23 mouse cellular contexts compared by ENCODE assay signal in genomic region chr8:84106216-84107040, GRCm38 (mm10). TPM values are rescaled to one million over a fixed set of nuclear protein-coding genes. Genes with fewer than 3 reads are reported as not detected.
"Had no signal": no experiment of that assay in that cellular context is flagged by ENCODE, and none has a peak within 500 bp of the region (broad histone marks: within the 10 kb centered on the region; RNA-seq: fewer than 3 reads in every experiment).

No protein-coding gene starts in this region.

- H3K4me3 ChIP-seq: kidney, embryonic 15.5 days; limb, embryonic 13.5 days; midbrain, embryonic 12.5 days; midbrain, embryonic 15.5 days had no signal

- H3K4me2 ChIP-seq: kidney, embryonic 15.5 days; limb, embryonic 13.5 days; midbrain, embryonic 12.5 days; midbrain, embryonic 15.5 days had no signal

- H3K9ac ChIP-seq: kidney, embryonic 15.5 days; limb, embryonic 13.5 days; liver, embryonic 12.5 days; liver, embryonic 15.5 days; midbrain, embryonic 12.5 days; midbrain, embryonic 15.5 days had no signal

- H3K27ac ChIP-seq: limb, embryonic 13.5 days; liver, embryonic 12.5 days; liver, embryonic 15.5 days had no signal

- H3K27me3 ChIP-seq: kidney, embryonic 15.5 days; limb, embryonic 13.5 days; liver, embryonic 12.5 days; liver, embryonic 15.5 days; midbrain, embryonic 12.5 days; midbrain, embryonic 15.5 days had no signal

- H3K9me3 ChIP-seq: kidney, embryonic 15.5 days; limb, embryonic 13.5 days; liver, embryonic 15.5 days; midbrain, embryonic 12.5 days; midbrain, embryonic 15.5 days had no signal

- DNase-seq: kidney, adult 11 months; kidney, adult 8-10 months; kidney, postnatal 10 days; kidney, postnatal 36 days; layer of hippocampus, postnatal 36 days; left cerebral cortex, postnatal 4 days; liver; lung, adult 18-20 months; lung, postnatal 14 days; lung, postnatal 4 days; retina, postnatal 1 day; thymus, postnatal 25 days had no signal

- ATAC-seq: liver, embryonic 12.5 days; midbrain, embryonic 15.5 days had no signal

RNA-seq across cellular contexts. Expression of gene Podnl1, which starts 19.4 kb away (rescaled TPM):
- total RNA-seq: layer of hippocampus, adult 8-10 months; layer of hippocampus, postnatal 10 days; layer of hippocampus, postnatal 36 days; left cerebral cortex, adult 8-10 months; left cerebral cortex, postnatal 14 days; left cerebral cortex, postnatal 4 days had no signal
- polyA plus RNA-seq: liver, embryonic 15.5 days; neural tube, embryonic 11.5 days had no signal
